Comparison of ENCODE assay signal across 8 mouse cellular contexts in genomic region chr9:121704646-121705625, GRCm38 (mm10). TPM values are rescaled to one million over a fixed set of nuclear protein-coding genes. Genes with fewer than 3 reads are reported as not detected.
A peak's percentile ranks its signal among the peaks of the same experiment; 100 is the strongest.
DNase-seq lines count a peak whose midpoint lies in the region; ATAC-seq lines count a peak whose summit lies in the region.

Gene Sec22c (minus strand): TSS chr9:121705490.

- peak; percentile 78 for DNase-seq in T-cell, adult 2 months (ENCODE audit: low spot score)
- peak; percentile 84 to 85 for DNase-seq in cerebellum, postnatal 36 days
- peak; percentile 92 for DNase-seq in gastrocnemius, adult 18-20 months (ENCODE audit: low spot score)
- peak; percentile 80 to 91 for DNase-seq in left cerebral cortex, adult 18-20 months (ENCODE audit: low spot score in 2 of 2)
- DNase-seq in right cerebral cortex, adult 18-20 months, result peak; percentile 92
- DNase-seq in urinary bladder, postnatal 10 days (ENCODE audit: low spot score), result peak; percentile 49

- H3K27ac ChIP-seq in hindbrain, embryonic 16.5 days (ENCODE audit: low read depth, low read length), result peak within 1 kb of the TSS; percentile 68
- H3K27ac ChIP-seq in macrophage, result peak within 1 kb of the TSS; percentile 85

- no peaks in the 10 kb centered on the region for H3K36me3 ChIP-seq in hindbrain, embryonic 16.5 days (ENCODE audit: control insufficient read depth, insufficient read depth, low read length)
- no peaks in the 10 kb centered on the region for H3K36me3 ChIP-seq in macrophage (ENCODE audit: inconsistent target)

- ATAC-seq in hindbrain, embryonic 16.5 days, result peak; percentile 97

- no peaks in the 10 kb centered on the region for H3K27me3 ChIP-seq in hindbrain, embryonic 16.5 days (replicated peaks; ENCODE audit: control insufficient read depth, insufficient read depth, low read length)

- under 1% methylated on average over 66 of the region's 69 CpGs for WGBS in hindbrain, embryonic 16.5 days
- WGBS in macrophage (ENCODE audit: missing documents), result under 1% methylated on average over 67 of the region's 69 CpGs

- peaks cover 25% of the 10 kb centered on the region for H3K4me1 ChIP-seq in hindbrain, embryonic 16.5 days (ENCODE audit: control insufficient read depth, insufficient read depth, low read depth, low read length)

- peak within 1 kb of the TSS; percentile 88 for H3K4me2 ChIP-seq in hindbrain, embryonic 16.5 days (ENCODE audit: low read length)

- H3K9me3 ChIP-seq in hindbrain, embryonic 16.5 days (ENCODE audit: control insufficient read depth, low read length), result no peaks in the 10 kb centered on the region

- peaks cover 22% of the 10 kb centered on the region; the same call in 1 of the 2 replicates for H3K79me2 ChIP-seq in macrophage (ENCODE audit: inconsistent target)

- H3K9ac ChIP-seq in hindbrain, embryonic 16.5 days (ENCODE audit: low read depth, low read length), result peak within 1 kb of the TSS; percentile 86

- peak within 1 kb of the TSS; percentile 72 for H3K4me3 ChIP-seq in hindbrain, embryonic 16.5 days (ENCODE audit: low read length)
- peak within 1 kb of the TSS; percentile 43 for H3K4me3 ChIP-seq in macrophage (ENCODE audit: inconsistent target)

RNA-seq across cellular contexts. Expression of gene Sec22c, which starts in this region (rescaled TPM):
- total RNA-seq in gastrocnemius, adult 18-20 months (2021), result 1 to 10 TPM; 5.4 to 5.5 TPM
- 29.2 and 30.4 TPM in 2 replicates for polyA plus RNA-seq in hindbrain, embryonic 16.5 days (2015; fragmentation: Nextera tagmentation; extraction: Ambion mirVana)
- total RNA-seq in left cerebral cortex, adult 18-20 months (2021), result 10 to 100 TPM; 28.9 to 29.4 TPM
- 10 to 100 TPM in 9 of 26 experiments, 1 to 10 TPM in 14, under 1 TPM in 3; 0.49 to 25.6 (median 5.3) TPM for total RNA-seq in macrophage (2018; cell fraction: chromatin; rRNA removed)
- total RNA-seq in macrophage (2018; cell fraction: cytosol; rRNA removed), result 10 to 100 TPM in 19 of 26 experiments, 1 to 10 TPM in 7; 4.6 to 21.4 (median 13.4) TPM
- 10 to 100 TPM in 11 of 26 experiments, 1 to 10 TPM in 15; 1.1 to 22.2 (median 7.9) TPM for total RNA-seq in macrophage (2018; cell fraction: nucleus; rRNA removed)
- 9.1 to 15.2 TPM (median 13.1 TPM) in 3 replicates for polyA plus RNA-seq in macrophage (2018)

Comparison
In these comparisons a context has a peak if more than half of its experiments do, and no peak if none do; other contexts are left out.
1. Peak in every context shown above with its lines: DNase-seq, ATAC-seq, H3K4me3 ChIP-seq and H3K27ac ChIP-seq.
2. RNA of gene Sec22c (total RNA-seq): 28.9 to 29.4 TPM in left cerebral cortex, adult 18-20 months; 5.4 to 5.5 TPM in gastrocnemius, adult 18-20 months; every median in the first group is over 4 times any median in the second.